Mouse (Mus musculus): ENCODE measurements around the gene Nicn1.

Nicn1 gene

GRCm38 (mm10) chr9:108290016-108290750, at the start of gene Nicn1:
Gene Nicn1 (plus strand): TSS chr9:108290429.
- in situ Hi-C loops (cut with MboI, MseI) = no loop called here

GRCm38 (mm10) chr9:108244540-108244939, 45.7 kb upstream of the Nicn1 start:
- in situ Hi-C loops (cut with MboI, MseI) = no loop called here

DNA sequence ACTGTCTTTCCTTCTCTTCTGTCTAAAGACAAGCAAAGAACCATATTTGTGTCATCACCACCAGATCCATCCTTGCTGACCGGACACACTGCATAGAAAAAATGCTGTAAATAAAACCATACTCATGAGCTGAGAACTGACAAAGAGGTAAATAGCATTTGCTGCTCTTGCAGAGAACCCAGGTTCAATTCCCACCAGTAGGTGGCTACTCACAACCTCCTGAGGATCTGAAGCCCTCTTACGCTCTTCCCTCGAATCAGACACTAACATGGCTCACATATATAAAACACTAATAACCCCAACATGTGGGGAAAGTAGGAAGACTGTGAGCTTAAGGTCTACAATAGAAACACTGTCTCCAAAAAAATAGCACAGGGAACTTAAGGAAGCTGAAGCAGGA, 45.2 kb upstream of the Nicn1 start:
- in situ Hi-C loops (cut with MboI, MseI) = no loop called here

DNA sequence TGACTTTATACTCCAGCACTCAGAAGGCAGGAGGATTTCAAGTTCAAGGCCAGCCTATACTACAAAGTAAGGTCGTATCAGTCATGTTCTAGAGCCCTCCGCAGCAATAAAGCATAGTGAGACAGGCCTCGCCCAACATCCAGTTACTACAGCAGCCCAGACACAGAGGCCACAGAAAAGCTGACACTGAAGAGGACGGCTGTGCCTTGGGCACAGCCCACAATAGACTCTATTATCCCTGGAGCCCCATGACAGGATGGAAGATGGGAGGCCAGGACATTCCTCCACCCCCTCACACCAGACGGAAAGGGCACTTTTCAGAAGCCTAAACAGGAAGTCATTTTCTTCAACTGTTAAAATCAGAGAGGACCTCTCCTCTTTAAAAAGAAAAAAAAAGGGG, 41.3 kb upstream of the Nicn1 start:
- in situ Hi-C loops (cut with MboI, MseI) = no loop called here

DNA sequence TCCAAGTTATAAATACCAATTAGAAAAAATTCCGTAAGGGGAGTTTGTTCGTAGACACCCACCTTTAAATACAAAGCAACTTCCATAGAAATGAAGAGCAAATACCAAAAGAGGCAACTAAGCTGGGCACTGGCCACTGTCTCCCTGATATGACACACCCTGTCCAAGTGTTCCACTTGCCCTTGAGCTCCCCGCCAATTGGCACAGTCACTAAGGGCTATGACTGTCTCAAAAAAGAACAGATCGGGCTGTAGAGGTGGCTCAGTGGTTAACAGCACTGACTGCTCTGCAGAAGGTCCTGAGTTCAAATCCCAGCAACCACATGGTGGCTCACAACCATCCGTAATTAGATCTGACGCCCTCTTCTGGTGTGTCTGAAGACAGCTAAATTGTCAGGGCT, 38.4 kb upstream of the Nicn1 start:
- in situ Hi-C loops (cut with MboI, MseI) = no loop called here

DNA sequence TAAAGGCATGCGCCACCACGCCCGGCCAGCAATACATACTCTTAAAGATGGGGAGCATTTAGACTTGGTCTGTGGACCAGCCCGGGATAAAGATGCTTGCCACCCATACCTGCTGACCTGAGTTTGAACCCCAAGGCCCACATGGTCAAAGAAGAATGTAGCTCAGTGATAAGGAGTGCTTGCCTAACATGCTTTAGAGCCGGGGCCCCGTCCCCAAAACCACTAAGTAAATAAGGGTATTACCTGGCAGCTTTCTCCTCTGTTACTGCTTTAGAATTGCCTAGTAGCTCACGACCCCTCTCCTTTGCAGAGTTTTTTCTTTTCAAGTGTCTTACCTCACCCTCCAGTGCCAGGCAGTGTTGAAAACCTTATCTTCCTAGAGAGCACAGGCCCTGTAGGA, 37.5 kb upstream of the Nicn1 start:
- in situ Hi-C loops (cut with MboI, MseI) = no loop called here

GRCm38 (mm10) chr9:108260526-108260925, 29.7 kb upstream of the Nicn1 start:
- in situ Hi-C loops (cut with MboI, MseI) = no loop called here

DNA sequence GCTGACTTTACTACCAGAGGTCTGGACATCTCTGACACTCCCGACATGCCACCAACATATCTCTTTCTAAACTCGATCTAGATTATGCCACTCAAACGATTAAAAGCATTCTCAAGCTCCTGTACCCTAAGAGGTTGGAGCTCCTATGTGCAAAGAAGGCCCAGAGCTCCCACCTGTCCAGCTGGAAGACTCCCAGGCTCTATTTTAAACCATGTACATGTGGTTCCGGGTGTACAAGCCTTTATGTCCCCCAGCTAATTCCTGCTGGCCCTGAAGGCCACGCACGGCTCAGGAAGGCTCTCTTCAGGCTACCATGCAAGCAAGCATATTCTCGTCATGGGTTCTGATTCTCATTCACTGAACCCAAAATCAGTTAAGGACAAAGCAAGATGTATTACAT, 28.4 kb upstream of the Nicn1 start:
- in situ Hi-C loops (cut with MboI, MseI) = no loop called here

GRCm38 (mm10) chr9:108262494-108263049, 27.7 kb upstream of the Nicn1 start:
- in situ Hi-C loops (cut with MboI, MseI) = no loop called here

GRCm38 (mm10) chr9:108263131-108263681, 27.0 kb upstream of the Nicn1 start:
- in situ Hi-C loops (cut with MboI, MseI) = no loop called here

GRCm38 (mm10) chr9:108263690-108264190, 26.5 kb upstream of the Nicn1 start, which contains the start of gene Dag1:
Gene Dag1 (minus strand): TSS chr9:108263958.
- in situ Hi-C loops (cut with MboI, MseI) = no loop called here

- in situ Hi-C loops (cut with MboI, MseI) = no loop called here
These were observed 25.9 kb upstream of the Nicn1 start for GRCm38 (mm10) chr9:108264191-108264921.

- in situ Hi-C loops (cut with MboI, MseI) = loop anchor here in 1 of 2 experiments (5.0 kb wide), 1 partner anchor 651 kb away; no protein-coding TSS in a partner anchor
These were observed 23.8 kb upstream of the Nicn1 start for GRCm38 (mm10) chr9:108266261-108266935.

- in situ Hi-C loops (cut with MboI, MseI) = loop anchor here in 1 of 2 experiments (5.0 kb wide), 1 partner anchor 650 kb away; no protein-coding TSS in a partner anchor
These were observed 22.5 kb upstream of the Nicn1 start for GRCm38 (mm10) chr9:108267691-108268090.

GRCm38 (mm10) chr9:108268701-108269100, 21.5 kb upstream of the Nicn1 start:
- in situ Hi-C loops (cut with MboI, MseI) = loop anchor here in 1 of 2 experiments (5.0 kb wide), 1 partner anchor 649 kb away; no protein-coding TSS in a partner anchor

DNA sequence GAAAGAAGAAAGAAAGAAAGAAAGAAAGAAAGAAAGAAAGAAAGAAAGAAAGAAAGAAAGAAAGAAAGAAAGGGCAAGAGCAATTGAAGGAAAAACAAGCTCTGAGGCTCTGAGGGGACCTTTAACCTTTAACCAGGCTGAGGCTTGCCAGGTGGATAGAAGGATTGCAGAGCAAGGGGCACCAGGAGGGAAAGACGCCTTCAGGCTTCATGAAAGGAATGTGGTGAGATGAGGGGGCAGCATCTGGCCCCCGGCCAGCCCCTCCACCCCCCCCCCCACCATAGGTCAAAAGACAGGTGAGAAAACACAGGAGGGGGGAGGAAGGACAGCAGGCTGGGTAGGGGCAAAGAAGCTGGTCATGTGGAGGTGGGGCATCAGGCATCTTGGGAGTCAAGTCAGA, 18.3 kb upstream of the Nicn1 start:
- in situ Hi-C loops (cut with MboI, MseI) = loop anchor here in 1 of 2 experiments (5.0 kb wide), 1 partner anchor 65 kb away; no protein-coding TSS in a partner anchor

DNA sequence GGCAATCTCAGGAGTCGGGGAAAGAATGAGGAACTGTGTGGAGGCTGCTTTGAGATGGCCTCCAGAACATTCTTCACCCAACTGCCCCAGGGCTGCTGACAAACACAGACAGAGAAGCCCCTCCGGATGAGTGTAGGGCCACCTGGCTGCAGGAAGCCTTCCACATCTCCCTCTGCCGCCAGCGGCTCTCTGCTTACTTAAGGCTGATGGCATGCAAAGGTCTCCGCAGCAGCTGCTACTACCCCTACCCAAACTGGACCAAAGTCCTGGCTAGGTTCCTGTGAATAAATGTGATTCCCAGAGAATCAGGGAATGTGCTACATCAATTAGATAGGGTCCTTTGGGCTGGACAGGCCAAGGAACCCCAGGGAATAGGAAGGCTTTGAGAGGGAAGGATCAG, 17.5 kb upstream of the Nicn1 start:
- in situ Hi-C loops (cut with MboI, MseI) = loop anchor here in 1 of 2 experiments (5.0 kb wide), 1 partner anchor 65 kb away; no protein-coding TSS in a partner anchor

- in situ Hi-C loops (cut with MboI, MseI) = loop anchor here in 1 of 2 experiments (5.0 kb wide), 1 partner anchor 66 kb away; no protein-coding TSS in a partner anchor
These were observed 16.7 kb upstream of the Nicn1 start for GRCm38 (mm10) chr9:108273485-108273884.

DNA sequence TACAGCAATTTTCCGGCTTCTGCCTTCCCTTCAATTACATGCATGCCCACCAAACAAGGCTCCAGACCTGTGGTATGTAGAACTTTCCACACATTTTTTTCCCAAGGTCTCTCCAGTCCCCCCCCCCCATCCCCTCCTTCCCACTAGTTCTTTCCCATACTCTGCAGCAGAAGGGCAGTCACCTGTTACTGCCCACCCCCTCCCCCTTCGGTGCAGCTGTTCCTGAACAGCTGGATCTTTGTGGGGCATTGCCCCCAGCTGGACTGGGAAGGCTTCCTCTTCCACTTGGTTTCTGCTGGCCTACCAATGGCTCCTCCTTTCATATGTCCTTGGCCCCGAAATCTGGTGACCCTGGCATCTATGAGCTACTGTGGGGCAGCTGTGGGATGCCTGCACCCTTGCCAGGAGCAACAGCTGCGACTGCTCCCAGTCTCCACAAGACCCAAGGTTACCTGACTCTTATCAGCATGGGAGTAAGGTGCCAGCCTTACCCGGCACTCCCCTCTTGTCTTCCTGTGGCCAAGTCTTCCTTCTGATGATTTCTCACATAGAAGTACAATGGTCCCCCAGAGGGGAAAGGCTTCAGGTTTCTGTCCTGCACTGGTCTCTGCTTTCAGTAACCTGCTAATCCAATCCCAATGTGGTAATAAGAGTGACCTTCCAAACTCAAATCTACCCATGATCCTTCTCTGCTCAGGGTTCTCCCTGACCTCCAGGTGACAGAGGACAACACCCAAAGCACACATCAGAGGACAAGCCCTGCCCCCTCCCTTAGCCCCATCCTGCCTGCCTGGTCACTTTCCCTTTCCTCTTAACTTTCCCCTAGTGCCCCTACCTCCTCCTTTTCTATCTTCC, 15.5 kb upstream of the Nicn1 start:
- in situ Hi-C loops (cut with MboI, MseI) = loop anchor here in 1 of 2 experiments (5.0 kb wide), 1 partner anchor 67 kb away; no protein-coding TSS in a partner anchor

GRCm38 (mm10) chr9:108275331-108275659, 14.9 kb upstream of the Nicn1 start:
- in situ Hi-C loops (cut with MboI, MseI) = no loop called here
